Mouse (Mus musculus) myocyte (in vitro differentiated cells): ENCODE data around the gene Ifna2. TPM values are rescaled to one million over a fixed set of nuclear protein-coding genes. Genes with fewer than 3 reads are reported as not detected.

ENCODE experiments used
- H3K27me3 ChIP-seq: one replicate; pipeline ENCODE4 v1.6.1; 2011; ENCODE audit not compliant: control insufficient read depth, insufficient read depth, insufficient read length
- H3K36me3 ChIP-seq: one replicate; pipeline ENCODE4 v1.6.1; 2011; ENCODE audit not compliant: control insufficient read depth, insufficient read depth
- H3K4me2 ChIP-seq: one replicate; pipeline ENCODE4 v1.6.1; 2011; ENCODE audit warnings: low read depth, control low read depth
- H3K4me3 ChIP-seq: one replicate; pipeline ENCODE4 v1.5.1; 2011; ENCODE audit warnings: mild to moderate bottlenecking, control low read depth, moderate library complexity
- H3K79me2 ChIP-seq: one replicate; pipeline ENCODE4 v1.6.1; 2011; ENCODE audit not compliant: control insufficient read depth, insufficient read depth
- H3ac ChIP-seq: one replicate; pipeline ENCODE4 v1.6.1; 2011; ENCODE audit not compliant: control insufficient read depth, insufficient read length
- CEBPB ChIP-seq: IDR thresholded peaks from 2 replicates; pipeline ENCODE4 v1.6.1; 2011; ENCODE audit warnings: mild to moderate bottlenecking, moderate library complexity; ENCODE audit not compliant: poor library complexity, insufficient read depth, severe bottlenecking
- E2F4 ChIP-seq: IDR thresholded peaks from one replicate; pipeline ENCODE4 v1.6.1; 2011; ENCODE audit warnings: mild to moderate bottlenecking, control low read depth, moderate library complexity; ENCODE audit not compliant: insufficient read depth
- MAX ChIP-seq: IDR thresholded peaks from one replicate; pipeline ENCODE4 v1.6.1; 2011; ENCODE audit warnings: low read depth, mild to moderate bottlenecking, control low read depth
- MYOD1 ChIP-seq, 3 experiments: IDR thresholded peaks; one replicate each; pipeline ENCODE4 v1.6.1; 2011; ENCODE audit warnings: control low read depth in 2 of 3, low read depth in 2 of 3, mild to moderate bottlenecking in 2 of 3, moderate library complexity in 1 of 3; ENCODE audit not compliant: insufficient read length in 2 of 3, control insufficient read depth in 1 of 3
- MYOG ChIP-seq, 3 experiments: IDR thresholded peaks; one replicate each; pipeline ENCODE4 v1.6.1; 2011; ENCODE audit warnings: control low read depth in 2 of 3, low read depth in 2 of 3, mild to moderate bottlenecking in 2 of 3; ENCODE audit not compliant: insufficient read length in 2 of 3, control insufficient read depth in 1 of 3, insufficient read depth in 1 of 3
- POLR2A ChIP-seq: IDR thresholded peaks from one replicate; pipeline ENCODE4 v1.6.1; 2011; ENCODE audit warnings: low read depth, mild to moderate bottlenecking, control low read depth, moderate library complexity; ENCODE audit not compliant: insufficient read length
- POLR2AphosphoS2 ChIP-seq: IDR thresholded peaks from one replicate; pipeline ENCODE4 v1.6.1; 2011; ENCODE audit warnings: low read depth, control low read depth; ENCODE audit not compliant: insufficient read length
- REST ChIP-seq: IDR thresholded peaks from one replicate; pipeline ENCODE4 v1.6.1; 2011; ENCODE audit warnings: mild to moderate bottlenecking, control low read depth, moderate library complexity; ENCODE audit not compliant: insufficient read depth, insufficient read length
- SRF ChIP-seq: IDR thresholded peaks from one replicate; pipeline ENCODE4 v1.6.1; 2011; ENCODE audit warnings: low read depth; ENCODE audit not compliant: control insufficient read depth, insufficient read length
- TCF12 ChIP-seq: IDR thresholded peaks from one replicate; pipeline ENCODE4 v1.6.1; 2011; ENCODE audit warnings: mild to moderate bottlenecking, control low read depth; ENCODE audit not compliant: poor library complexity, insufficient read depth, severe bottlenecking
- TCF3 ChIP-seq: IDR thresholded peaks from one replicate; pipeline ENCODE4 v1.6.1; 2011; ENCODE audit warnings: low read depth, control low read depth; ENCODE audit not compliant: insufficient read length
- USF1 ChIP-seq: IDR thresholded peaks from one replicate; pipeline ENCODE4 v1.6.1; 2011; ENCODE audit warnings: low read depth, mild to moderate bottlenecking, control low read depth, moderate library complexity
- polyA plus RNA-seq: library from polyadenylated mRNA; unstranded; fragments of >200 nt; fragmentation: generic; extraction: Trizol; gene quantifications from one replicate; pipeline ENCODE4 v1.2.1, GENCODE M21; 2012; ENCODE audit warnings: missing spikeins

Ifna2 gene
- polyA plus RNA-seq = not detected

GRCm38 (mm10) chr4:88683812-88684211 lies at the start of gene Ifna2:
TSS of gene Ifna2 (minus strand) at chr4:88683912.
- no peak for TF ChIP-seq POLR2A
- TF ChIP-seq CEBPB = no peak
- no peak for TF ChIP-seq POLR2AphosphoS2
- TF ChIP-seq E2F4 = no peak
- no peak for TF ChIP-seq MAX
- no peak for TF ChIP-seq TCF12
- no peak for TF ChIP-seq TCF3
- no peaks in the 10 kb centered on the region for H3K36me3 ChIP-seq
- H3K79me2 ChIP-seq = no peaks in the 10 kb centered on the region
- no peak within 1 kb of the TSS for H3K4me3 ChIP-seq
- H3K4me2 ChIP-seq = no peak within 1 kb of the TSS
- H3ac ChIP-seq = no peak within 1 kb of the TSS
- H3K27me3 ChIP-seq = no peaks in the 10 kb centered on the region

DNA sequence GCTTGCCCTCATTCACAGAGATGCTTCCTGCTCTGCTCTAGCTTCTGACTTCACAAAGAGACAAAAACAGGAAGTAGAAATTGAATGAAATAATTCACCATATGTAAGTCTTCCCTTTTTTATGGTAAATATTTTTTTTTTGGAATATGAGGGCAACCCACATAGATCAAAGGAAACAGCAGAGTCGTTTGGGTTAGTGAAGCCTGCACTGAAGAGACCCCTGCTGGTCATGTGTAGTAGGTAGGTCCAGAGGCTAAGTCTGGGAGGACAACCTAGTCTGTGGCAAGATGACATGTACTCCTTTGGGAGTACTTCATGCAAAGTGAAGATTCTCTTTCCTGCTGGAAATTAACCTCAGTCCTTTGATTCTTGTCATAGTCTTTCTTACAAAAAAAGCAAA lies 43.6 kb upstream of the Ifna2 start:
- TF ChIP-seq SRF (no peak), E2F4 (no peak), MYOD1 (IDR thresholded peaks at IDR 0.05; ENCODE audit: control insufficient read depth in 1 of 3, insufficient read length in 2 of 3, low read depth in 2 of 3) (no peak), MAX (no peak), TCF3 (no peak), TCF12 (no peak), USF1 (no peak), MYOG (IDR thresholded peaks at IDR 0.05; ENCODE audit: control insufficient read depth in 1 of 3, insufficient read depth in 1 of 3, insufficient read length in 2 of 3, low read depth in 2 of 3) (no peak), POLR2AphosphoS2 (no peak), CEBPB (no peak), POLR2A (no peak), REST (no peak)
- Histone ChIP-seq H3K27me3 (no peaks in the 10 kb centered on the region), H3K4me2 (no peak overlapping the region), H3K36me3 (no peaks in the 10 kb centered on the region), H3ac (no peak overlapping the region), H3K79me2 (no peaks in the 10 kb centered on the region), H3K4me3 (no peak overlapping the region)

- no peaks in the 10 kb centered on the region for H3K36me3 ChIP-seq
- H3K27me3 ChIP-seq = no peaks in the 10 kb centered on the region
- no peak overlapping the region for H3ac ChIP-seq
- no peak for TF ChIP-seq TCF12
- no peak for TF ChIP-seq POLR2AphosphoS2
- no peak for TF ChIP-seq TCF3
- no peak for TF ChIP-seq REST
- no peak for TF ChIP-seq E2F4
- TF ChIP-seq SRF = no peak
- no peak for TF ChIP-seq USF1
- no peak for TF ChIP-seq POLR2A
- TF ChIP-seq MYOG (IDR thresholded peaks at IDR 0.05; ENCODE audit: control insufficient read depth in 1 of 3, insufficient read depth in 1 of 3, insufficient read length in 2 of 3, low read depth in 2 of 3) = no peak
- no peak for TF ChIP-seq CEBPB
- TF ChIP-seq MYOD1 (IDR thresholded peaks at IDR 0.05; ENCODE audit: control insufficient read depth in 1 of 3, insufficient read length in 2 of 3, low read depth in 2 of 3) = no peak
- TF ChIP-seq MAX = no peak
- H3K4me2 ChIP-seq = no peak overlapping the region
- H3K79me2 ChIP-seq = peaks cover 3% of the 10 kb centered on the region
- no peak overlapping the region for H3K4me3 ChIP-seq
These were observed 43.0 kb upstream of the Ifna2 start for GRCm38 (mm10) chr4:88726727-88727126.

GRCm38 (mm10) chr4:88723497-88724090 lies 39.9 kb upstream of the Ifna2 start:
- no peak for TF ChIP-seq USF1
- TF ChIP-seq MYOG (IDR thresholded peaks at IDR 0.05; ENCODE audit: control insufficient read depth in 1 of 3, insufficient read depth in 1 of 3, insufficient read length in 2 of 3, low read depth in 2 of 3) = no peak
- no peak for TF ChIP-seq TCF12
- TF ChIP-seq MAX = no peak
- no peak for TF ChIP-seq POLR2A
- no peak for TF ChIP-seq POLR2AphosphoS2
- no peak for TF ChIP-seq MYOD1 (IDR thresholded peaks at IDR 0.05; ENCODE audit: control insufficient read depth in 1 of 3, insufficient read length in 2 of 3, low read depth in 2 of 3)
- Histone ChIP-seq H3K36me3 (peaks cover 7% of the 10 kb centered on the region), H3K79me2 (peaks cover 35% of the 10 kb centered on the region), H3K4me2 (no peak overlapping the region), H3ac (no peak overlapping the region), H3K4me3 (no peak overlapping the region), H3K27me3 (no peaks in the 10 kb centered on the region)
